Mouse (Mus musculus): ENCODE measurements around the gene Tgfb1i1. TPM values are rescaled to one million over a fixed set of nuclear protein-coding genes. Genes with fewer than 3 reads are reported as not detected.
A peak's percentile ranks its signal among the peaks of the same experiment; 100 is the strongest.

Tgfb1i1 gene
- polyA plus RNA-seq, 1 experiment from 2014 or later: 76.8 TPM

- DNase-seq (ENCODE audit: low spot score): no peak
- no peaks in the 10 kb centered on the region for H3K9me3 ChIP-seq (ENCODE audit: control insufficient read depth, low read length)
- WGBS: 84% methylated on average over 3 of the region's 3 CpGs
- no peak overlapping the region for H3K4me3 ChIP-seq (ENCODE audit: low read depth, low read length)
- H3K4me2 ChIP-seq (ENCODE audit: low read depth, low read length): no peak overlapping the region
- ATAC-seq (ENCODE audit: low read depth): no peak
- H3K27ac ChIP-seq (replicated peaks; ENCODE audit: low read depth, low read length): no peak overlapping the region
- H3K9ac ChIP-seq (ENCODE audit: low read depth, low read length): no peak overlapping the region
- H3K27me3 ChIP-seq (replicated peaks; ENCODE audit: control insufficient read depth, insufficient read depth, low read length): no peaks in the 10 kb centered on the region
- H3K36me3 ChIP-seq (ENCODE audit: control insufficient read depth, insufficient read depth, low read length): no peaks in the 10 kb centered on the region
- no peaks in the 10 kb centered on the region for H3K4me1 ChIP-seq (ENCODE audit: control insufficient read depth, insufficient read depth, low read length)
Observed at GRCm38 (mm10) chr7:128220936-128221335, 25.7 kb upstream of the Tgfb1i1 start.

GRCm38 (mm10) chr7:128231741-128232140 is 14.9 kb upstream of the Tgfb1i1 start:
- Histone ChIP-seq H3K4me2 (ENCODE audit: low read depth, low read length) (no peak overlapping the region), H3K27me3 (replicated peaks; ENCODE audit: control insufficient read depth, insufficient read depth, low read length) (no peaks in the 10 kb centered on the region), H3K27ac (replicated peaks; ENCODE audit: low read depth, low read length) (no peak overlapping the region), H3K9ac (ENCODE audit: low read depth, low read length) (no peak overlapping the region), H3K9me3 (ENCODE audit: control insufficient read depth, low read length) (0 out of 2 replicates have a peak, but pooled peaks cover under 1% of the 10 kb centered on the region), H3K4me1 (ENCODE audit: control insufficient read depth, insufficient read depth, low read length) (no peaks in the 10 kb centered on the region), H3K36me3 (ENCODE audit: control insufficient read depth, insufficient read depth, low read length) (no peaks in the 10 kb centered on the region), H3K4me3 (ENCODE audit: low read depth, low read length) (no peak overlapping the region)
- DNase-seq (ENCODE audit: low spot score): no peak
- no peak for ATAC-seq (ENCODE audit: low read depth)
- WGBS: 38% methylated on average over 8 of the region's 8 CpGs

- DNase-seq (ENCODE audit: low spot score): no peak
- no peaks in the 10 kb centered on the region for H3K9me3 ChIP-seq (ENCODE audit: control insufficient read depth, low read length)
- H3K9ac ChIP-seq (ENCODE audit: low read depth, low read length): no peak overlapping the region
- no peak overlapping the region for H3K4me2 ChIP-seq (ENCODE audit: low read depth, low read length)
- peaks cover 3% of the 10 kb centered on the region; the same call in 1 of the 2 replicates for H3K4me1 ChIP-seq (ENCODE audit: control insufficient read depth, insufficient read depth, low read length)
- H3K36me3 ChIP-seq (ENCODE audit: control insufficient read depth, insufficient read depth, low read length): peaks cover 4% of the 10 kb centered on the region; the same call in 1 of the 2 replicates
- no peak overlapping the region for H3K4me3 ChIP-seq (ENCODE audit: low read depth, low read length)
- WGBS: 81% methylated on average over 2 of the region's 2 CpGs
- no peaks in the 10 kb centered on the region for H3K27me3 ChIP-seq (replicated peaks; ENCODE audit: control insufficient read depth, insufficient read depth, low read length)
- ATAC-seq (ENCODE audit: low read depth): no peak
- H3K27ac ChIP-seq (replicated peaks; ENCODE audit: low read depth, low read length): no peak overlapping the region
Observed at GRCm38 (mm10) chr7:128234796-128235195, 11.8 kb upstream of the Tgfb1i1 start.

- no peak for DNase-seq (ENCODE audit: low spot score)
- Histone ChIP-seq H3K4me3 (ENCODE audit: low read depth, low read length) (no peak overlapping the region), H3K36me3 (ENCODE audit: control insufficient read depth, insufficient read depth, low read length) (peaks cover 11% of the 10 kb centered on the region), H3K4me1 (ENCODE audit: control insufficient read depth, insufficient read depth, low read length) (peaks cover 3% of the 10 kb centered on the region; the same call in 1 of the 2 replicates), H3K9me3 (ENCODE audit: control insufficient read depth, low read length) (no peaks in the 10 kb centered on the region), H3K4me2 (ENCODE audit: low read depth, low read length) (no peak overlapping the region), H3K9ac (ENCODE audit: low read depth, low read length) (no peak overlapping the region), H3K27me3 (replicated peaks; ENCODE audit: control insufficient read depth, insufficient read depth, low read length) (no peaks in the 10 kb centered on the region), H3K27ac (replicated peaks; ENCODE audit: low read depth, low read length) (no peak overlapping the region)
- WGBS: 100% methylated on average over 1 of the region's 1 CpGs
- ATAC-seq (ENCODE audit: low read depth): no peak
Observed at GRCm38 (mm10) chr7:128235481-128235880, 11.1 kb upstream of the Tgfb1i1 start.

GRCm38 (mm10) chr7:128236426-128236825 is 10.2 kb upstream of the Tgfb1i1 start:
- 97% methylated on average over 13 of the region's 13 CpGs for WGBS

GRCm38 (mm10) chr7:128236856-128237592 is 9.6 kb upstream of the Tgfb1i1 start, which contains the start of gene Armc5:
Armc5 (plus strand) TSS chr7:128237342.
- peak; percentile 20; the same call in 1 of the 2 replicates for ATAC-seq (ENCODE audit: low read depth)
- peak within 1 kb of the TSS; percentile 85 for H3K9ac ChIP-seq (ENCODE audit: low read depth, low read length)
- H3K27me3 ChIP-seq (replicated peaks; ENCODE audit: control insufficient read depth, insufficient read depth, low read length): no peaks in the 10 kb centered on the region
- peak within 1 kb of the TSS; percentile 98 for H3K27ac ChIP-seq (replicated peaks; ENCODE audit: low read depth, low read length)
- WGBS: 26% methylated on average over 36 of the region's 37 CpGs
- no peaks in the 10 kb centered on the region for H3K9me3 ChIP-seq (ENCODE audit: control insufficient read depth, low read length)
- H3K36me3 ChIP-seq (ENCODE audit: control insufficient read depth, insufficient read depth, low read length): peaks cover 26% of the 10 kb centered on the region
- peak within 1 kb of the TSS; percentile 69 for H3K4me2 ChIP-seq (ENCODE audit: low read depth, low read length)
- peaks cover 3% of the 10 kb centered on the region; the same call in 1 of the 2 replicates for H3K4me1 ChIP-seq (ENCODE audit: control insufficient read depth, insufficient read depth, low read length)
- peak; percentile 75 for DNase-seq (ENCODE audit: low spot score)
- peak within 1 kb of the TSS; percentile 65 for H3K4me3 ChIP-seq (ENCODE audit: low read depth, low read length)

More at GRCm38 (mm10) chr7:128236426-128236825, 10.2 kb upstream of the Tgfb1i1 start:
- Histone ChIP-seq H3K9ac (ENCODE audit: low read depth, low read length) (no peak overlapping the region), H3K9me3 (ENCODE audit: control insufficient read depth, low read length) (no peaks in the 10 kb centered on the region), H3K27me3 (replicated peaks; ENCODE audit: control insufficient read depth, insufficient read depth, low read length) (no peaks in the 10 kb centered on the region), H3K36me3 (ENCODE audit: control insufficient read depth, insufficient read depth, low read length) (peaks cover 20% of the 10 kb centered on the region), H3K4me2 (ENCODE audit: low read depth, low read length) (peak overlapping the region; percentile 69), H3K4me3 (ENCODE audit: low read depth, low read length) (no peak overlapping the region), H3K4me1 (ENCODE audit: control insufficient read depth, insufficient read depth, low read length) (peaks cover 3% of the 10 kb centered on the region; the same call in 1 of the 2 replicates), H3K27ac (replicated peaks; ENCODE audit: low read depth, low read length) (no peak overlapping the region)
- ATAC-seq (ENCODE audit: low read depth) (no peak), DNase-seq (ENCODE audit: low spot score) (no peak)

GRCm38 (mm10) chr7:128237593-128237926 is 9.1 kb upstream of the Tgfb1i1 start:
- ATAC-seq (ENCODE audit: low read depth) (no peak), DNase-seq (ENCODE audit: low spot score) (no peak)
- no peaks in the 10 kb centered on the region for H3K9me3 ChIP-seq (ENCODE audit: control insufficient read depth, low read length)
- WGBS: under 1% methylated on average over 25 of the region's 25 CpGs
- no peaks in the 10 kb centered on the region for H3K27me3 ChIP-seq (replicated peaks; ENCODE audit: control insufficient read depth, insufficient read depth, low read length)
- peak overlapping the region; percentile 69 for H3K4me2 ChIP-seq (ENCODE audit: low read depth, low read length)
- H3K9ac ChIP-seq (ENCODE audit: low read depth, low read length): peak overlapping the region; percentile 85
- H3K36me3 ChIP-seq (ENCODE audit: control insufficient read depth, insufficient read depth, low read length): peaks cover 31% of the 10 kb centered on the region
- H3K4me1 ChIP-seq (ENCODE audit: control insufficient read depth, insufficient read depth, low read length): peaks cover 3% of the 10 kb centered on the region; the same call in 1 of the 2 replicates
- H3K4me3 ChIP-seq (ENCODE audit: low read depth, low read length): peak overlapping the region; percentile 65
- peak overlapping the region; percentile 98 for H3K27ac ChIP-seq (replicated peaks; ENCODE audit: low read depth, low read length)

- Histone ChIP-seq H3K27me3 (replicated peaks; ENCODE audit: control insufficient read depth, insufficient read depth, low read length) (no peaks in the 10 kb centered on the region), H3K4me1 (ENCODE audit: control insufficient read depth, insufficient read depth, low read length) (peaks cover 3% of the 10 kb centered on the region; the same call in 1 of the 2 replicates), H3K36me3 (ENCODE audit: control insufficient read depth, insufficient read depth, low read length) (peaks cover 37% of the 10 kb centered on the region), H3K4me2 (ENCODE audit: low read depth, low read length) (peak within 1 kb of the TSS; percentile 73), H3K9ac (ENCODE audit: low read depth, low read length) (peak within 1 kb of the TSS; percentile 85), H3K4me3 (ENCODE audit: low read depth, low read length) (peak within 1 kb of the TSS; percentile 65), H3K27ac (replicated peaks; ENCODE audit: low read depth, low read length) (peak within 1 kb of the TSS; percentile 98), H3K9me3 (ENCODE audit: control insufficient read depth, low read length) (no peaks in the 10 kb centered on the region)
- WGBS: under 1% methylated on average over 43 of the region's 72 CpGs
- peak; percentile 100 for DNase-seq (ENCODE audit: low spot score)
- ATAC-seq (ENCODE audit: low read depth): peak; percentile 91
Observed at GRCm38 (mm10) chr7:128237927-128238778, 8.5 kb upstream of the Tgfb1i1 start, which contains the start of gene 9130023H24Rik. 9130023H24Rik (minus strand) TSS chr7:128238031.

Measured in embryonic facial prominence, embryonic 14.5 days (tissue).